Mouse (Mus musculus): ENCODE data around the gene Rnase10. TPM values are rescaled to one million over a fixed set of nuclear protein-coding genes. Genes with fewer than 3 reads are reported as not detected.
"Not testable (repeated sequence)": the region's sequence is repeated elsewhere in the genome, so short reads cannot be mapped to it uniquely, and the experiment has no call there.

Rnase10 gene
- polyA plus RNA-seq, 1 experiment from 2014 or later: not detected

DNA sequence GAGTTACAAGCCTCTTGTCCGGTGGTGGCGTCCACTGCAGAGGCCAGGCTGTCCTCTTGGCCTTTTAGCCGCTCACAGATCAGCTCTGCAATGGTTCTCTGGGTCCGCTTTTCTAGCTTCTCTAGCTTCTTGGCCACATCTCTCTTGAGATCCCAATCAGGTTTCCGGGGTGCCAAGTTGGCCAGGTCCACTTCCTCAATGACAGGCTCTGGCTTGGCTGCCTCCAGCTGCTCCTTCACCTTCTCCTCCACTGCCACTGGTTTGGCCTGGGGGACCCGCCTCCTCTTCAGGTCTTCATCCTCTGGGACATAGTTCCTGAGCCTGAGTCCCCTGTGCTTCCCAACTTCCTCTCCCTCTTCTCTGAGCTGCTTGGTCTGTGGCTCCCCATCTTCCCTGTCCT, 29.1 kb upstream of the Rnase10 start:
- H3K4me3 ChIP-seq (replicated peaks); H3K36me3 ChIP-seq; H3K9ac ChIP-seq (replicated peaks); H3K9me3 ChIP-seq; H3K4me1 ChIP-seq (replicated peaks); H3K4me2 ChIP-seq; H3K27me3 ChIP-seq; H3K27ac ChIP-seq; ATAC-seq (ENCODE audit: insufficient number of reproducible peaks, insufficient read depth, low FRiP score, low TSS enrichment, low read depth): not testable (repeated sequence)
- 92% methylated on average over 6 of the region's 6 CpGs for WGBS

DNA sequence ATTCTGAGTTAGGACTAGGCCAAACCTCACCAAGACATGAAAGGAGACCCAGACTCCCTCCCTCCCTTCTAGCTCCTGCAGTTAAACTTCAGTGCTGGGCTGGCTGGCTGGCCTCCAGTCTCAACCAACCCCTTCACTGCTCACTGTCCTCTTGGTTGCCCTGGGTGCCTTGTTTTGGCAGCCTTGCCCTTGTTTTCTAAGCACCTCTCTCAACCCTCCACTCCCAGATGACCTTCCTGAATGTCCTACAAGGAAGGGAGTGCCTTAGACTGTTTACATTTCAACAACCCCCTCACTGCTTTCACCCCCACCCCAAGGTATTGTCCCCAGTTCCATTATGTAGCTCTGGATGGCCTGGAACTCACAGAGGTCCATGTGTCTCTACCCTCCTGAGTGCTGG, 27.9 kb upstream of the Rnase10 start:
- H3K27ac ChIP-seq: no peak overlapping the region
- no peak for ATAC-seq (ENCODE audit: insufficient number of reproducible peaks, insufficient read depth, low FRiP score, low TSS enrichment, low read depth)
- no peaks in the 10 kb centered on the region for H3K9me3 ChIP-seq
- no peaks in the 10 kb centered on the region for H3K36me3 ChIP-seq
- H3K4me3 ChIP-seq (replicated peaks): no peak overlapping the region
- H3K4me1 ChIP-seq (replicated peaks): 0 out of 2 replicates have a peak, but pooled peaks cover 6% of the 10 kb centered on the region
- H3K4me2 ChIP-seq: no peak overlapping the region
- no peak overlapping the region for H3K9ac ChIP-seq (replicated peaks)
- no peaks in the 10 kb centered on the region for H3K27me3 ChIP-seq

DNA sequence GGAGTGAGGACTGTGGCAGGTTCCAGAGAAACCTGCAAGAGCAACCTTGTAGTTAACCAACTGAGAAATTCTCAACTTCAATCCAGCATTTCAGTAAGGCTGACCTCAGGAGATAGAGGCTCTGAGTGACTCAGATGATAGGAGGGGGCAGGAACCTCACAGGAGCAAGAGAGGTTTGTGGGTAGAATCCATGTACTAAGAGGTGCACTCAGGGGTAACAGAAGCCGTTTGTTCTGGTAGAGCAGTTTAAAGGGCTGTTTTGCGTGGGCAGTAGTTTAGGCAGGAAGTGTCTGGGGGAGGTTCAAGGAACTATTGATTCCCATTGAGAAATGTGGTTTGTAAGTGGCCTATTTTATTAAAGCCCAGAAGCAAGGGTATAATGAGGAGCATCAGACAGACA, 26.3 kb upstream of the Rnase10 start:
- no peak for ATAC-seq (ENCODE audit: insufficient number of reproducible peaks, insufficient read depth, low FRiP score, low TSS enrichment, low read depth)
- Histone ChIP-seq H3K36me3 (no peaks in the 10 kb centered on the region), H3K9me3 (no peaks in the 10 kb centered on the region), H3K27me3 (no peaks in the 10 kb centered on the region), H3K4me3 (replicated peaks) (no peak overlapping the region), H3K4me1 (replicated peaks) (0 out of 2 replicates have a peak, but pooled peaks cover 6% of the 10 kb centered on the region), H3K27ac (0 out of 2 replicates have a peak overlapping the region, but pooled peaks have one; percentile 4), H3K4me2 (no peak overlapping the region), H3K9ac (replicated peaks) (no peak overlapping the region)
- 53% methylated on average over 2 of the region's 2 CpGs for WGBS

DNA sequence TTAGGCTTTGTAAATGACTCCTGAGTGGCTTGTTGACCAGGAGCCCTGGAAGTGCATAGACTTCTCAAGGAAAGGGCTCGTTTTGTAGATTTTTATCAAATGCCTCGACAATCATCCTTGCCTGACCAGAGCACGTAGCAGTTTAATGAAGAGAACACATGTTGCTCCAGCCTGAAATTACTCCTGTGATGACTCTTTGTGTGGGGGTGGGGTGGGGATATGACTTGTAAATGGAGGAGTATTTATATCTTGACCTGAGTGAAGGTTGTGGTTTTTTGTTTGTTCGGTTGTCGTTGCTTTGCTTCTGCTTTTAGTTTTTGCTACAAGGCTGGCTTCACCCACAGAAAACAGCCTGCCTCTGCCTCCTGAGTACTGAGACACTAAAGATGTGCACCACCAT, 25.7 kb upstream of the Rnase10 start:
- Histone ChIP-seq H3K4me1 (replicated peaks) (0 out of 2 replicates have a peak, but pooled peaks cover 1% of the 10 kb centered on the region), H3K36me3 (no peaks in the 10 kb centered on the region), H3K27me3 (no peaks in the 10 kb centered on the region), H3K27ac (no peak overlapping the region), H3K4me3 (replicated peaks) (no peak overlapping the region), H3K9me3 (no peaks in the 10 kb centered on the region), H3K9ac (replicated peaks) (no peak overlapping the region), H3K4me2 (no peak overlapping the region)
- WGBS: 77% methylated on average over 5 of the region's 5 CpGs
- ATAC-seq (ENCODE audit: insufficient number of reproducible peaks, insufficient read depth, low FRiP score, low TSS enrichment, low read depth): no peak

DNA sequence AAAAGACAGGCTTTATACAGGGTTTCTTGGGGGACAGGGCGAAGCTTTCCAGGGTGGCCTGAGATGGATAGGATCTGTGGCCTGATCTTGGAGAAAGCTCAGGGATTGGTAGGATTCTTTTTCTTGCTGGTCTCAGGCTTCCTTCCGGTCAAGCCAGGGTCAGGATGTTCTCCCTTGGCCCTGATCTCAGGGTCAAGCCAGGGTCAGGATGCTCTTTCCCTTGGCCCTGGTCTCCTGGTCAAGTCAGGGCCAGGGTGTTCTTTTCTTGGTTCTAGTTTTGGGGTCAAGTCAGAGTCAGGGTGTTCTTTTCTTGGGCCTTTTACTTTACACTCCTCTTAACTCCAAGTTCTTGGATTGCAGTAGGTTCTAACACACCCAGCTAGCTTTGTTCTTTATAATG, 19.9 kb upstream of the Rnase10 start:
- ATAC-seq (ENCODE audit: insufficient number of reproducible peaks, insufficient read depth, low FRiP score, low TSS enrichment, low read depth): no peak
- no peak overlapping the region for H3K4me2 ChIP-seq
- H3K4me3 ChIP-seq (replicated peaks): no peak overlapping the region
- H3K27me3 ChIP-seq: no peaks in the 10 kb centered on the region
- no peaks in the 10 kb centered on the region for H3K4me1 ChIP-seq (replicated peaks)
- H3K36me3 ChIP-seq: no peaks in the 10 kb centered on the region
- H3K9me3 ChIP-seq: no peaks in the 10 kb centered on the region
- no peak overlapping the region for H3K27ac ChIP-seq
- WGBS: 82% methylated on average over 2 of the region's 2 CpGs
- no peak overlapping the region for H3K9ac ChIP-seq (replicated peaks)

DNA sequence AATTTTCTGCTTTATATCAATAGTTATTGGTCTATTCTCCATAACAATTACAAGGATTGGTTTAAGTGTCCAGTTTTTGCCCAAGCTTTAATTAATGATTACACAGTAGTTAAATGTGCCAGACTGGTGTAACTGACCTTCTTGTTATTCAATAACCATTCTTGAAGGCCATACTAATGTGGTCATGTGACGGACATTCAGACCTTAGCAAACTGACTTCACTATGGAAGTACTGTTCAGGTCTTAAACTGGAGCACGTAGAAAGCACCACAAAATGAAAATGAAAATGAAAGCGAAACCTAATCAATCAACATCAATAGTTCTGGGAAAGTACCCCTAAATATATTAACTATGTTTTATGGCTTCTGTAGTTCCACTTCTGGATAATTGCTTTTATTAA, 16.5 kb upstream of the Rnase10 start:
- no peaks in the 10 kb centered on the region for H3K4me1 ChIP-seq (replicated peaks)
- no peak overlapping the region for H3K4me3 ChIP-seq (replicated peaks)
- 84% methylated on average over 3 of the region's 3 CpGs for WGBS
- no peak for ATAC-seq (ENCODE audit: insufficient number of reproducible peaks, insufficient read depth, low FRiP score, low TSS enrichment, low read depth)
- H3K36me3 ChIP-seq: no peaks in the 10 kb centered on the region
- H3K4me2 ChIP-seq: no peak overlapping the region
- no peaks in the 10 kb centered on the region for H3K9me3 ChIP-seq
- H3K27ac ChIP-seq: no peak overlapping the region
- H3K9ac ChIP-seq (replicated peaks): no peak overlapping the region
- no peaks in the 10 kb centered on the region for H3K27me3 ChIP-seq

DNA sequence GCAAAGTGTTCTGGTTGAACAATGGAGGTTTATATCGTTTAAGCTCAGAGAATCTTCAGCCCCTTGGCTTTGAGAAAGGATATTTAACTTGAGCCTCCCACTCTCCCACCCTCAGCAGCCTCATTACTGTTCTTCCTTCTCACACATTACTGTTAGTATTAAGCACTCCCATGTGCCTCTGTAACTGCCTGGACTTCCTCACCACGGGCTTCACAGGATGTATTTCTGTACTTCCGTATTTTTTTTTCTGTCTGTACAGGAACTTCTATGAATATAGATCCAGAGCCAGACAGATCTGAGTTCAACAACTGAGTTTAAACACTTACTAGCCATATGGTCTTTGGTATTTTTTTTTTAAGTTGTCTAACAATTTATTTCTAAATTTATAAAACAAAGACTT, 10.5 kb upstream of the Rnase10 start:
- Histone ChIP-seq H3K4me2 (no peak overlapping the region), H3K27me3 (no peaks in the 10 kb centered on the region), H3K27ac (no peak overlapping the region), H3K4me1 (replicated peaks) (no peaks in the 10 kb centered on the region), H3K9me3 (no peaks in the 10 kb centered on the region), H3K36me3 (no peaks in the 10 kb centered on the region), H3K9ac (replicated peaks) (no peak overlapping the region), H3K4me3 (replicated peaks) (no peak overlapping the region)
- no peak for ATAC-seq (ENCODE audit: insufficient number of reproducible peaks, insufficient read depth, low FRiP score, low TSS enrichment, low read depth)
- 65% methylated on average over 3 of the region's 3 CpGs for WGBS

DNA sequence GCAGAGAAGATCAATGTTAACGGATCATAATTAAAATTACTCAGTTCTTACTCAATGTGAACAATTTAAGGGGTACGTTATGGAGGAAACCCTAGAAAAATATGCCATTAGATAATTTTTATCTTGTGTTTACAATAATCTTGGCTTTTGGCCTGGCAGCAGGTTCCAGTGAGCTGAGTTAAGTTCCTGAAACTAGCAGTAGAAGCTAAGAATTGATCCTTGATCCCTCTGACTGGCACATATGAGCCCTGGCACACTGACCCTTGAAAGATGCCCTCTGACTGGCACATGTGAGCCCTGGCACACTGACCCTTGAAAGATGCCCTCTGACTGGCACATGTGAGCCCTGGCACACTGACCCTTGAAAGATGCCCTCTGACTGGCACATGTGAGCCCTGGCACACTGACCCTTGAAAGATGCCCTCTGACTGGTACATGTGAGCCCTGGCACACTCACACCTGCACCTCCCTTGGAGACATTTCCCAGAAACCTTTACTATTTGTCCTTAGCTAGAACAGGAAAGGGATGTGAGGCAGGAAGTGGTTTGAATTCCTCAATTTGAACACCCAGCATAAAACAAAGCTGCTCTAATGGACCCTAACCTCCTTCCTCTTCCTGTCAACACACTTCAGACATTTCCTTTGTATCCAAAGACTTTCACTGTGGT, 9.4 kb upstream of the Rnase10 start:
- no peak overlapping the region for H3K4me2 ChIP-seq
- no peak overlapping the region for H3K9ac ChIP-seq (replicated peaks)
- no peak overlapping the region for H3K4me3 ChIP-seq (replicated peaks)
- WGBS: 91% methylated on average over 2 of the region's 2 CpGs
- no peaks in the 10 kb centered on the region for H3K27me3 ChIP-seq
- no peaks in the 10 kb centered on the region for H3K9me3 ChIP-seq
- no peak for ATAC-seq (ENCODE audit: insufficient number of reproducible peaks, insufficient read depth, low FRiP score, low TSS enrichment, low read depth)
- no peaks in the 10 kb centered on the region for H3K4me1 ChIP-seq (replicated peaks)
- no peaks in the 10 kb centered on the region for H3K36me3 ChIP-seq
- H3K27ac ChIP-seq: no peak overlapping the region

DNA sequence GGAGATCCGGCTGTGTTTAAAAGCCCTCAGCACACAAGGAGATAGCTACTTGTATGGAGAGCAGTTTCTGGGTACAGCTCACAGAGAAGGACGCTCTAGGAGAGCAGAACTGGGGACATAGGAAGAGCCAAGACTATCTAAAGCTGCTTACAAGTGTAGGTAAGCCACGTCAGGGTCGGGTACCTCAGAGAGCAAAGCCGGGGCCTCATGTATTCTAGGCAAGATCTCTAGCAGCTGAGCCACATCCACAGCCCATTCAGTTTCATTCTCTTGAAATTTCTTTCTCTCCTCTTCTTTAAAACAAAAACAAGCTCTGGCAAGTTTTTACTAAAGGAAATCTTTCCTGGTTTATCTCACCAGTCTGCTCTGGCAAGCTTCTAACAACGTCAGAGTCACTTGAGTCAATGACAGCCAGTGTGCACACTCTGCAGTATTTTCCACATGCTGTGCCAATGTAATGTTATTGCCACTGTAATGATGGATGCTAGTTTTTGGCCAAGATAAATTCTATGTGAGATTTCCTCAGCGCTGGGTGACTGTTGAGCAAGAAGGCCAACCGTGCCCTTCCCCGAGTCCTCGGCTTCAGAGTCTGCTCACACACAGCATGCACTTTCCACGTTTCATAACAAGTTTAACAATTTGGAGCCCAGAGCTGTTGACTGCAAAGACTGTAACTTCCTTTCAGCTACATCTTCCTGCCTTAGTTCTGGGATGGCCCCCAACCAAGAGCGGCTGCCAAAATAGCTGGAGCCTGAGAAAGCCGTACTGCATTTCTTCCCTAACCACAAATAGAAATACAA, 563 bp downstream of the Rnase10 start:
- H3K4me2 ChIP-seq: no peak overlapping the region
- no peak for ATAC-seq (ENCODE audit: insufficient number of reproducible peaks, insufficient read depth, low FRiP score, low TSS enrichment, low read depth)
- H3K4me3 ChIP-seq (replicated peaks): no peak overlapping the region
- no peaks in the 10 kb centered on the region for H3K27me3 ChIP-seq
- H3K9ac ChIP-seq (replicated peaks): no peak overlapping the region
- 83% methylated on average over 13 of the region's 13 CpGs for WGBS
- H3K4me1 ChIP-seq (replicated peaks): no peaks in the 10 kb centered on the region
- H3K27ac ChIP-seq: no peak overlapping the region
- 0 out of 2 replicates have a peak, but pooled peaks cover 6% of the 10 kb centered on the region for H3K9me3 ChIP-seq
- H3K36me3 ChIP-seq: no peaks in the 10 kb centered on the region

DNA sequence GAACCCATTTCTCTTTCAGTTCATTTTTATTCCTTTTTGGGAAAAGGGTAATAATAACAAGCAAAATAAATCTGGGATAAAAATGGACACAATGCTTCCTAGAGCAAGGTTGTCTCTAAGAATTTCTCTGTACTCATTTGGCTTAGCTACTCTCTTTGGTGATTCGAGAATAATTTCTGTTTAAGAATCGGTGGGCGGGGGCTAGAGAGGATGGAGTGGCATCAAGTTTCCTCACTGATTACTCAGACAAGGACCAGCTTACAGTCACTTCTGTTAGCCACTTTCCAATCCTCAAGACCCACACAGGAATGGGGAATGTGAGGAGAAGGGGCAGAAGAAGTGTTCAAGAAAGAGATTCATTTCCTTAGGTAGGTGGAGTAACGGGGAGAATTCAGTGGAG, 1.2 kb downstream of the Rnase10 start:
- H3K9me3 ChIP-seq: 0 out of 2 replicates have a peak, but pooled peaks cover 6% of the 10 kb centered on the region
- no peaks in the 10 kb centered on the region for H3K4me1 ChIP-seq (replicated peaks)
- no peak for ATAC-seq (ENCODE audit: insufficient number of reproducible peaks, insufficient read depth, low FRiP score, low TSS enrichment, low read depth)
- no peak overlapping the region for H3K4me3 ChIP-seq (replicated peaks)
- H3K27me3 ChIP-seq: no peaks in the 10 kb centered on the region
- no peak overlapping the region for H3K4me2 ChIP-seq
- no peak overlapping the region for H3K27ac ChIP-seq
- H3K36me3 ChIP-seq: no peaks in the 10 kb centered on the region
- H3K9ac ChIP-seq (replicated peaks): no peak overlapping the region
- 82% methylated on average over 4 of the region's 4 CpGs for WGBS

DNA sequence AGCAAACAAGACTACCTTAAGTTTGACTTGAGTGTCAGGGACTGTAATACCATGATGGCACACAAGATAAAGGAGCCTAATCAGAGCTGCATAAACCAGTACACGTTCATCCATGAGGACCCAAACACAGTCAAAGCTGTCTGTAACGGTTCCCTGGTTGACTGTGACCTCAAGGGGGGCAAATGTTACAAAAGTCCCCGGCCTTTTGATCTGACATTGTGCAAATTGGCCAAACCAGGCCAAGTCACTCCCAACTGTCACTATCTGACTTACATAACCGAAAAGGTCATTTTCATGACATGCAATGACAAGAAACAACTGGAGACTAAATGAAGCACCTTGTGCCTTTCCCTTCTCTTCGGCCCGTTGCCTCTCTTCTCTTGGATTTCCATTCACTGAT, 2.0 kb downstream of the Rnase10 start:
- H3K4me1 ChIP-seq (replicated peaks): no peaks in the 10 kb centered on the region
- H3K9me3 ChIP-seq: 0 out of 2 replicates have a peak, but pooled peaks cover 6% of the 10 kb centered on the region
- no peak overlapping the region for H3K4me3 ChIP-seq (replicated peaks)
- WGBS: 83% methylated on average over 6 of the region's 6 CpGs
- H3K4me2 ChIP-seq: no peak overlapping the region
- no peaks in the 10 kb centered on the region for H3K36me3 ChIP-seq
- no peaks in the 10 kb centered on the region for H3K27me3 ChIP-seq
- no peak for ATAC-seq (ENCODE audit: insufficient number of reproducible peaks, insufficient read depth, low FRiP score, low TSS enrichment, low read depth)
- no peak overlapping the region for H3K9ac ChIP-seq (replicated peaks)
- H3K27ac ChIP-seq: no peak overlapping the region
